Mouse (Mus musculus) ES-E14 (cell line): ENCODE results near the gene Col2a1. TPM values are rescaled to one million over a fixed set of nuclear protein-coding genes. Genes with fewer than 3 reads are reported as not detected.

Experiments used
- DNase-seq: peaks from one replicate; pipeline ENCODE4 v3.0.0-alpha.2; 2013; ENCODE audit warnings: low read depth, low spot score
- H3K27ac ChIP-seq: 2 replicates; pipeline ENCODE4 v1.5.1; 2012; ENCODE audit warnings: low read depth, mild to moderate bottlenecking, low read length, moderate library complexity, mixed read lengths; ENCODE audit not compliant: poor library complexity, insufficient read depth, severe bottlenecking
- H3K36me3 ChIP-seq: 2 replicates; pipeline ENCODE4 v1.6.1; 2012; ENCODE audit warnings: mild to moderate bottlenecking, low read length, moderate library complexity, mixed read lengths; ENCODE audit not compliant: control insufficient read depth, poor library complexity, insufficient read depth, severe bottlenecking
- H3K4me1 ChIP-seq, 2 experiments: fragments of 150-350 bp in 1 of 2; sonication (generic) in 1 of 2; 2 replicates each; pipeline ENCODE4 v1.6.1; 2012; ENCODE audit warnings: low read length in 2 of 2, mild to moderate bottlenecking in 1 of 2, mixed read lengths in 1 of 2; ENCODE audit not compliant: control insufficient read depth in 2 of 2, insufficient read depth in 2 of 2, poor library complexity in 1 of 2
- H3K4me3 ChIP-seq, 2 experiments: fragments of 150-350 bp in 1 of 2; sonication (generic) in 1 of 2; 2 replicates each; pipeline ENCODE4 v1.5.1; 2012; ENCODE audit warnings: low read length in 2 of 2, low read depth in 1 of 2, mild to moderate bottlenecking in 1 of 2, mixed read lengths in 1 of 2; ENCODE audit not compliant: insufficient read depth in 1 of 2, poor library complexity in 1 of 2, severe bottlenecking in 1 of 2
- H3K9ac ChIP-seq: 2 replicates; pipeline ENCODE4 v1.6.1; 2012; ENCODE audit warnings: low read depth, mild to moderate bottlenecking, low read length, mixed read lengths; ENCODE audit not compliant: poor library complexity, insufficient read depth, severe bottlenecking
- H3K9me3 ChIP-seq: fragments of 150-350 bp; sonication (generic); 2 replicates; pipeline ENCODE4 v1.6.1; 2012; ENCODE audit warnings: low read depth, mild to moderate bottlenecking, low read length; ENCODE audit not compliant: control insufficient read depth, insufficient read depth
- CHD2 ChIP-seq: IDR thresholded peaks from 2 replicates; pipeline ENCODE4 v1.6.1; 2014; ENCODE audit warnings: mild to moderate bottlenecking, low read depth, low read length, inconsistent platforms
- HCFC1 ChIP-seq: IDR thresholded peaks from 2 replicates; pipeline ENCODE4 v1.6.1; 2012; ENCODE audit warnings: low read length, inconsistent platforms, borderline replicate concordance; ENCODE audit not compliant: insufficient read depth
- MAFK ChIP-seq: IDR thresholded peaks from 2 replicates; pipeline ENCODE4 v1.6.1; 2014; ENCODE audit warnings: mild to moderate bottlenecking, low read depth, low read length, inconsistent platforms; ENCODE audit not compliant: insufficient read depth
- ZC3H11A ChIP-seq: IDR thresholded peaks from 2 replicates; pipeline ENCODE4 v1.6.1; 2012; ENCODE audit warnings: low read depth, mild to moderate bottlenecking, inconsistent platforms, low read length, borderline replicate concordance
- ZNF384 ChIP-seq: IDR thresholded peaks from 2 replicates; pipeline ENCODE4 v1.6.1; 2012; ENCODE audit warnings: low read depth, low read length, inconsistent platforms
- in situ Hi-C, 2 experiments: fragments of 600-800 bp; cut with MboI; formaldehyde crosslinking; loops; one replicate each; pipeline ENCODE4 v1.15.1; 2025; ENCODE audit warnings: low sequenced_read_pairs in 2 of 2, inconsistent platforms in 1 of 2; ENCODE audit not compliant: unreplicated experiment in 2 of 2
- total RNA-seq: library from RNA; depleted of rRNA; stranded (reverse); fragments of 300-350 nt; gene quantifications from 2 replicates; pipeline ENCODE4 v1.2.3, GENCODE M21; 2012

Gene Col2a1
- total RNA-seq, 1 experiment, result 10.9 TPM

DNA sequence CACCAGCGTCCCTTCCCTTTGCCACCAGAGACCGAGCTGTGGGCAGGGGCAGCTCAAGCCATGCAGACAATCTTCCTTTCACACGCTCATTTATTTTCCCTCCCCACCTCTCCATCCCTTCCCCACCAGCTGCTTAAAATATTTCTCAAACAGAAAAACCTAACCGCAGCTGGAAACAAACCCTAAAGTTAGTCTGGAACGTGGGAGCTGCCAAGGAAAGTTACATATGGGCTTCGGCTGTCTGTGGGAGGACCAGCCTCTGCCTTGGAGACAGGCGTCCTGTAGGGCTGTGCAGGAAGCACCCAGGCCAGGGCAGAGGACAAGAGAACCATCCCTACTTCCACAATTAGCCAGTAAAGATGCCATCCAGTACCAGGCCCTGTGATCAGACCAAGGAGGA lies 54.3 kb downstream of the Col2a1 start:
- DNase-seq, result no peak
- Histone ChIP-seq H3K9ac (no peak overlapping the region), H3K27ac (no peak overlapping the region)

GRCm38 (mm10) chr15:97949706-97950105 lies 54.8 kb downstream of the Col2a1 start:
- Histone ChIP-seq H3K9me3 (no peaks in the 10 kb centered on the region), H3K4me3 (no peak overlapping the region), H3K4me1 (no peaks in the 10 kb centered on the region; a peak in 1 of 4 replicates), H3K36me3 (no peaks in the 10 kb centered on the region), H3K27ac (no peak overlapping the region), H3K9ac (no peak overlapping the region)
- in situ Hi-C loops, result no loop called here
- DNase-seq, result no peak
- TF ChIP-seq CHD2 (no peak), MAFK (no peak), ZNF384 (no peak), HCFC1 (no peak), ZC3H11A (no peak)

More for the DNA sequence above, 54.3 kb downstream of the Col2a1 start:
- H3K4me1 ChIP-seq, result no peaks in the 10 kb centered on the region; a peak in 1 of 4 replicates
- H3K4me3 ChIP-seq, result no peak overlapping the region
- no peaks in the 10 kb centered on the region for H3K36me3 ChIP-seq
- in situ Hi-C loops, result no loop called here
- H3K9me3 ChIP-seq, result no peaks in the 10 kb centered on the region
- TF ChIP-seq ZC3H11A, result no peak
- no peak for TF ChIP-seq CHD2
- TF ChIP-seq HCFC1, result no peak
- no peak for TF ChIP-seq MAFK
- no peak for TF ChIP-seq ZNF384

- H3K36me3 ChIP-seq, result no peaks in the 10 kb centered on the region
- in situ Hi-C loops, result no loop called here
- H3K9me3 ChIP-seq, result no peaks in the 10 kb centered on the region
- no peaks in the 10 kb centered on the region; a peak in 1 of 4 replicates for H3K4me1 ChIP-seq
- TF ChIP-seq MAFK, result no peak
- TF ChIP-seq ZC3H11A, result no peak
- no peak for TF ChIP-seq CHD2
- no peak for TF ChIP-seq HCFC1
- TF ChIP-seq ZNF384, result no peak
- DNase-seq, result no peak
- H3K27ac ChIP-seq, result no peak overlapping the region
- H3K4me3 ChIP-seq, result no peak overlapping the region
- no peak overlapping the region for H3K9ac ChIP-seq
Observed at GRCm38 (mm10) chr15:97948720-97949119, 55.8 kb downstream of the Col2a1 start.

DNA sequence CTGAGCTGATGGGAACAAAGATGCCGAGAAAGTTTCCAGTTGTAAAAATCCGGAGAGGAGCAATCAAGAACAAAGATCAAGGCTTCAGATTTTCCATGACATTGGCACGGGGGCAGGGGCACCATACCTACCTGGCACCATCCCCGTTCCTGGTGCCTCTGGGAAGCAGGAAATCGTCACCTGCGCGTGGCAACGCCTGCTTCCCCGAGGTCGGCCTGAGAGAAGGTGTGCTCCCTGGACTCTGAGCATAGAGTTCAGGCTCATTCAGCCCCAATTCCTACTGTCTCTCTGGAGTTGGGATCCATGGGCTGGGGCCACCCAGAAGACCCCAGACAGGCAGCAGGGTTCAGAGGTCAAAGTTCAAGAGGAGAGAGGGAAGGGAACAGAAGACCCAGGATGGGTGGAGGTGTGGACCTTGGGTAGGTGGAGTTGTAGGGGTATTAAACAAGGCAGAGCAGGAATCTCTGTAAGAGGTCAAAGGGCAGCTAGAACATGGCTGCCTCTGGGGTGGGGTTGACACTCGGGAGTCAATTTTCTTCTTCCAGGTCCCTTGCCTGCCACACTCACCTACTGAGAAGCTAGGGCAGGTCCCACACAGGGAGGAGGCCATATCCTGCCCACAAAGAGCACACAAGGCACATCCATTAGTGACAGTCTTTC lies 58.7 kb downstream of the Col2a1 start:
- TF ChIP-seq HCFC1, result no peak
- TF ChIP-seq ZC3H11A, result no peak
- no peak for TF ChIP-seq ZNF384
- TF ChIP-seq MAFK, result no peak
- no peak for TF ChIP-seq CHD2
- in situ Hi-C loops, result no loop called here
- Histone ChIP-seq H3K27ac (no peak overlapping the region), H3K9ac (no peak overlapping the region), H3K4me1 (no peaks in the 10 kb centered on the region), H3K9me3 (no peaks in the 10 kb centered on the region), H3K4me3 (no peak overlapping the region), H3K36me3 (no peaks in the 10 kb centered on the region)
- no peak for DNase-seq
